Mouse (Mus musculus): ENCODE results near the gene Gm13278. TPM values are rescaled to one million over a fixed set of nuclear protein-coding genes. Genes with fewer than 3 reads are reported as not detected.

Gm13278 gene
- polyA plus RNA-seq, 1 experiment from 2014 or later: not detected

DNA sequence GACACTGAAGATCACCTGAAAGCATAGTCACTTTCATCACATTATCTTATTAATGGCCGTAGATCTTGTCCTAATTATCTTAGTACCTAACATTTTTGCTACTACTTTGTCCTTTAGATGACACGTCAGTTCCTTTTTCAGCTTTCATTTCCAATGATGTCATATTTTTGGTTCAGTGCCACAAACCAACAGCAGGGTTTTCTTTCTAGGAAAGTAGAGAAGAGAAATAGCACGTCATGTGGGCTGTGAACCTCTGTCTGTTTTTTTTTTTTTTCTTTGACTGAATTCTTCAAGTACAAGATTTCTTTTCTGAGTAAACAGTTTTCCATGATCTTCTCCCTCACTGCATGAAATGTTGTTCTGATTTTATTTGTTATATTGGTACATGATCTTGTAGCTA, 48.7 kb downstream of the Gm13278 start:
- no peak overlapping the region for H3K9ac ChIP-seq (ENCODE audit: low read depth, low read length)
- no peaks in the 10 kb centered on the region for H3K9me3 ChIP-seq (replicated peaks; ENCODE audit: control insufficient read depth, low read length)
- 67% methylated on average over 3 of the region's 3 CpGs for WGBS (ENCODE audit: insufficient replicate concordance)
- no peak for ATAC-seq (replicated peaks; ENCODE audit: insufficient number of reproducible peaks, low FRiP score, low TSS enrichment)
- no peak overlapping the region for H3K27ac ChIP-seq (ENCODE audit: low read depth, low read length)
- H3K36me3 ChIP-seq (ENCODE audit: control insufficient read depth, insufficient read depth, low read length): no peaks in the 10 kb centered on the region
- H3K4me2 ChIP-seq: no peak overlapping the region
- H3K4me1 ChIP-seq (ENCODE audit: control insufficient read depth, insufficient read depth, low read length): no peaks in the 10 kb centered on the region
- H3K4me3 ChIP-seq (ENCODE audit: low read depth, low read length): no peak overlapping the region
- H3K27me3 ChIP-seq (ENCODE audit: control insufficient read depth, insufficient read depth, low read length): no peaks in the 10 kb centered on the region

GRCm38 (mm10) chr4:88841438-88841911, 50.1 kb downstream of the Gm13278 start, which contains the start of gene Ifna4:
Gene Ifna4 (plus strand): TSS chr4:88841861.
- Histone ChIP-seq H3K4me1 (ENCODE audit: control insufficient read depth, insufficient read depth, low read length) (no peaks in the 10 kb centered on the region), H3K9me3 (replicated peaks; ENCODE audit: control insufficient read depth, low read length) (no peaks in the 10 kb centered on the region), H3K4me3 (ENCODE audit: low read depth, low read length) (no peak within 1 kb of the TSS), H3K36me3 (ENCODE audit: control insufficient read depth, insufficient read depth, low read length) (no peaks in the 10 kb centered on the region), H3K4me2 (no peak within 1 kb of the TSS), H3K27me3 (ENCODE audit: control insufficient read depth, insufficient read depth, low read length) (no peaks in the 10 kb centered on the region), H3K27ac (ENCODE audit: low read depth, low read length) (no peak within 1 kb of the TSS), H3K9ac (ENCODE audit: low read depth, low read length) (no peak within 1 kb of the TSS)
- ATAC-seq (replicated peaks; ENCODE audit: insufficient number of reproducible peaks, low FRiP score, low TSS enrichment): no peak
- WGBS (ENCODE audit: insufficient replicate concordance): 43% methylated on average over 2 of the region's 2 CpGs

Other genes with a start within 250 kb of the Gm13278 start
- gene Ifna15, start 233.3 kb upstream of the Gm13278 start, polyA plus RNA-seq (2014; fragmentation: Nextera tagmentation; extraction: Ambion mirVana): not detected in 2 replicates
- not detected in 2 replicates for gene Ifna14, start 219.8 kb upstream of the Gm13278 start, polyA plus RNA-seq (2014; fragmentation: Nextera tagmentation; extraction: Ambion mirVana)
- gene Ifna9, start 199.2 kb upstream of the Gm13278 start, polyA plus RNA-seq (2014; fragmentation: Nextera tagmentation; extraction: Ambion mirVana): not detected in 2 replicates
- not detected in 2 replicates for gene Ifna12, start 188.2 kb upstream of the Gm13278 start, polyA plus RNA-seq (2014; fragmentation: Nextera tagmentation; extraction: Ambion mirVana)
- not detected in 2 replicates for gene C87499, start 157.1 kb upstream of the Gm13278 start, polyA plus RNA-seq (2014; fragmentation: Nextera tagmentation; extraction: Ambion mirVana)
- gene Ifna13, start 147.1 kb upstream of the Gm13278 start, polyA plus RNA-seq (2014; fragmentation: Nextera tagmentation; extraction: Ambion mirVana): not detected in 2 replicates
- not detected in 2 replicates for gene Ifna16, start 114.6 kb upstream of the Gm13278 start, polyA plus RNA-seq (2014; fragmentation: Nextera tagmentation; extraction: Ambion mirVana)
- gene Ifna2, start 107.6 kb upstream of the Gm13278 start, polyA plus RNA-seq (2014; fragmentation: Nextera tagmentation; extraction: Ambion mirVana): not detected in 2 replicates
- gene Ifnab, start 100.2 kb upstream of the Gm13278 start, polyA plus RNA-seq (2014; fragmentation: Nextera tagmentation; extraction: Ambion mirVana): not detected in 2 replicates
- gene Gm26566, start 69.7 kb upstream of the Gm13278 start, polyA plus RNA-seq (2014; fragmentation: Nextera tagmentation; extraction: Ambion mirVana): 0.63 and 0.87 TPM in 2 replicates
- gene Klhl9, start 69.1 kb upstream of the Gm13278 start, polyA plus RNA-seq (2014; fragmentation: Nextera tagmentation; extraction: Ambion mirVana): 99.9 and 113 TPM in 2 replicates
- not detected in 2 replicates for gene Gm13271, start 36.7 kb upstream of the Gm13278 start, polyA plus RNA-seq (2014; fragmentation: Nextera tagmentation; extraction: Ambion mirVana)
- 0.39 and 0.56 TPM in 2 replicates for gene Gm13283, start 31.4 kb upstream of the Gm13278 start, polyA plus RNA-seq (2014; fragmentation: Nextera tagmentation; extraction: Ambion mirVana)
- gene Gm13290, start 17.7 kb upstream of the Gm13278 start, polyA plus RNA-seq (2014; fragmentation: Nextera tagmentation; extraction: Ambion mirVana): 0.61 TPM in 1 of 2 replicates, not detected in the other
- not detected in 2 replicates for gene Gm13289, start 14.6 kb upstream of the Gm13278 start, polyA plus RNA-seq (2014; fragmentation: Nextera tagmentation; extraction: Ambion mirVana)
- not detected in 2 replicates for gene Gm13272, start 11.7 kb upstream of the Gm13278 start, polyA plus RNA-seq (2014; fragmentation: Nextera tagmentation; extraction: Ambion mirVana)
- not detected in 2 replicates for gene Ifnz, start 9.4 kb upstream of the Gm13278 start, polyA plus RNA-seq (2014; fragmentation: Nextera tagmentation; extraction: Ambion mirVana)
- not detected in 2 replicates for gene Gm13276, start 5.8 kb upstream of the Gm13278 start, polyA plus RNA-seq (2014; fragmentation: Nextera tagmentation; extraction: Ambion mirVana)
- gene Gm13277, start 2.9 kb upstream of the Gm13278 start, polyA plus RNA-seq (2014; fragmentation: Nextera tagmentation; extraction: Ambion mirVana): not detected in 2 replicates
- gene Gm13275, start 2.9 kb downstream of the Gm13278 start, polyA plus RNA-seq (2014; fragmentation: Nextera tagmentation; extraction: Ambion mirVana): 0.47 TPM in 1 of 2 replicates, not detected in the other
- gene Gm13279, start 5.8 kb downstream of the Gm13278 start, polyA plus RNA-seq (2014; fragmentation: Nextera tagmentation; extraction: Ambion mirVana): not detected in 2 replicates
- 0.27 and 0.76 TPM in 2 replicates for gene Gm13285, start 8.1 kb downstream of the Gm13278 start, polyA plus RNA-seq (2014; fragmentation: Nextera tagmentation; extraction: Ambion mirVana)
- not detected in 2 replicates for gene Gm13287, start 11.7 kb downstream of the Gm13278 start, polyA plus RNA-seq (2014; fragmentation: Nextera tagmentation; extraction: Ambion mirVana)
- gene Gm13288, start 14.0 kb downstream of the Gm13278 start, polyA plus RNA-seq (2014; fragmentation: Nextera tagmentation; extraction: Ambion mirVana): not detected in 2 replicates
- not detected in 2 replicates for gene Ifna7, start 24.7 kb downstream of the Gm13278 start, polyA plus RNA-seq (2014; fragmentation: Nextera tagmentation; extraction: Ambion mirVana)
- gene Ifna11, start 28.4 kb downstream of the Gm13278 start, polyA plus RNA-seq (2014; fragmentation: Nextera tagmentation; extraction: Ambion mirVana): not detected in 2 replicates
- not detected in 2 replicates for gene Ifna6, start 35.9 kb downstream of the Gm13278 start, polyA plus RNA-seq (2014; fragmentation: Nextera tagmentation; extraction: Ambion mirVana)
- gene Ifna5, start 44.0 kb downstream of the Gm13278 start, polyA plus RNA-seq (2014; fragmentation: Nextera tagmentation; extraction: Ambion mirVana): not detected in 2 replicates
- gene Ifna4, start 50.3 kb downstream of the Gm13278 start, polyA plus RNA-seq (2014; fragmentation: Nextera tagmentation; extraction: Ambion mirVana): not detected in 2 replicates
- not detected in 2 replicates for gene Ifna1, start 58.5 kb downstream of the Gm13278 start, polyA plus RNA-seq (2014; fragmentation: Nextera tagmentation; extraction: Ambion mirVana)
- not detected in 2 replicates for gene Ifne, start 88.7 kb downstream of the Gm13278 start, polyA plus RNA-seq (2014; fragmentation: Nextera tagmentation; extraction: Ambion mirVana)